Mouse (Mus musculus) kidney, adult 11 months (tissue): ENCODE measurements at regions not wholly inside any gene's neighbourhood (a gene's known extent, or its start where the extent isn't known, plus 50 kb on each side); places are given as distances from the start of the nearest gene placed in this dataset.

ENCODE experiments used
- DNase-seq: peaks from one replicate; pipeline ENCODE4 v3.0.0; 2022

DNA sequence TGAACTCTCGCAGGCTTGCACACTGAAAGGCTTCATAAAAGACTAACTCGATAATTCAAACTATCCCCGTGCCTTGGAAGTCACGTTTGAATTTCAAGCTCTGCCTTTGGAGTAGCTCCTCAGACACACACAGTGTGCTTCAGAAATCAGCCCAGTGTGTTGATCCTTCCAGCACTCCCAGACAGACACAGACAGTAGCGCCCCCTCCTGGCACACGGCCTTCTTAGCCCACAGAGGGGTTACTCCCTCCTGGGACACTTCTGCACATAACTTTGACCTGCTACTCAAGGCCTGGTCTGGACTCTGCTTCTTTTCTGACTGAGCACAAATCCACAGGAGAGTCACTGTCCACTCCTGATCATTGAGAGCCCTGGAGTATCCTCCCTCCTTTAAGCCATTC, 182.3 kb upstream of the Spdye4c start:
- DNase-seq = no peak

DNA sequence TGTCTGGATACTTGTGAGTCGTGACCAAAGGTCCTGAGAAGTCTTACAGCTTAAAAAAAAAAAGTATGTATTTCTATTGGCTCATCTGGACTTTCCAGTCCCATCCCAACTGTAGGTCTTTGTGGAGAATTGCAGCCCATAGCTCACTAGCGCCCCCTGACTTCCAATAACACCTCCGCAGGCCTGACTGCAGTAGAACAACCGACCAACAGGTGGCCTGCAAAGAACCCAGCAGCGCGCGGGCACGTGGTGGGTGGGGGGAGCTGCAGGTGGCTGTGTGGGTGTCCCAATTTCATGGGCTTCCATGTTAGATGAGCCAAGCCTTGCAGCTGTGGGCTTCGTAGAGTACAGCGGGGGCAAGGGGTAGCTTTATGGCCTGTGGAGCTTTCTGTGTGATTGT, 178.7 kb upstream of the Spdye4c start:
- peak; percentile 33 for DNase-seq

DNA sequence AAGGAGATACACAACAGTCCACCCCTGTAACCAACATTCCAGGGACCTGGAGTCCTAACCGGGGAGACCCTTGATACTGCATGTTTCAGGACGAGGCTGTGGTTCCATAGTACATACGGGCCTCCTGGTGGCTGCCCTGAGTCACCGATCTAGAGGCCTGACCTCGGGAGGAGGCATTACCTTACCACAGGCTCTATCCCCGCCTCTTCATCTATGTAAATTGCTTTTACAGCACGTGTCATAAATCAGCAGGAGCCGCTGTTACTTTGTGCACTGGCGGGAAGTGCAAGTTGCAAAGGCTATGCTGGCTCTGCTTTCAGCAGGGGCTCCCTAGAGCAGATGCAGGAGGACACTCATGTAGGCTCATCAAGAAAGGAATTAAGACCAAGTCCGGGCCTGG, 178.0 kb upstream of the Spdye4c start:
- DNase-seq = no peak

DNA sequence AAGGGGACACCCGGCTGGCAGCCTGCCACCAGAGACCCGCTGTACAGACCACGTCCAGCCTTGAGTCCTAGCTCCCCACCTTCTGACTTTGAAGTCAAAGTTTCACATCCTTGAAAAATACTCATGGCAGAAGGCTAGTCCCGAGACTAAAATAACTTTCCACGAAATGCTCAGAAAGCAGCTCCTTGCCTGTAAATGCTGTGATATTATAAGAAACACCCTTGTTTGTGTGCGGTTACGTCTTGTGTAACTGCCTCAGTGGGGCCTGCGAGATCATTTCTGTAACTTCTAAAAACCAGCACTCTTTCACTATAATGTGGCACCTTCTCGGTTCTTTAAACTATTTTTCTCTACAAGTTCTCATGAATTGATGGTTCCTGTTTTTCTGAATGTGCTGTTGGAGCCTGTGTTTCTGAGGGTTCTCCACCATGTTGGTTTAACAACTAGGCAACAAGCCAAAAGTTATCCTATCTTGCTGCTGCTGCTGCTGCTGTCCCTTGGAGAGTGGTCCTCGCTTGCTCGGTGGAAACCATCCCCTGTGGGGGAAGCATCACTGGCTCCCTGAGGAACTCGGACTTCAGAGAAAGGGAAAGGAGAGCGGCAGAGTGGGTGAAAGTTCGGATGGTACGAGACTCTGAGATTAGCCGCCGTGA, 176.3 kb upstream of the Spdye4c start:
- DNase-seq = no peak

DNA sequence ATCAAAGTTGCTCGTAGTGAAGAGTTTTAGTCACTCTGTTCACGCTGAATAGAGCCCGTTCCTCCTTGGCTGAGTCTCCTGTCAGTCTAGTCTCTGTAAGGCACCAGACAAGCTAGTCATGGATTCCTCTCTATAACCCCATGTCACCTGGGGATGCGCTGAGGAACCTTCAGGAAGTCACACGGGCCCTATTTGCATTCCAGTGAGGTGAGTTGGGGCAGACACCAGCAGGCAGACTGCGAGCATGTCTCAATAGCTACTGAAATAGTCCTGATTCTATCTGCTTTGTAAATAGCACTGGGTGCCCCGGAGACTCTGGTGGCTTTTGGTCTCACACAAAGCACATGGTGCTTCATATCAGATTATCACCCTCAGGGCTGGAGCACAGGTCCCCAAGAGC, 174.6 kb upstream of the Spdye4c start:
- no peak for DNase-seq

DNA sequence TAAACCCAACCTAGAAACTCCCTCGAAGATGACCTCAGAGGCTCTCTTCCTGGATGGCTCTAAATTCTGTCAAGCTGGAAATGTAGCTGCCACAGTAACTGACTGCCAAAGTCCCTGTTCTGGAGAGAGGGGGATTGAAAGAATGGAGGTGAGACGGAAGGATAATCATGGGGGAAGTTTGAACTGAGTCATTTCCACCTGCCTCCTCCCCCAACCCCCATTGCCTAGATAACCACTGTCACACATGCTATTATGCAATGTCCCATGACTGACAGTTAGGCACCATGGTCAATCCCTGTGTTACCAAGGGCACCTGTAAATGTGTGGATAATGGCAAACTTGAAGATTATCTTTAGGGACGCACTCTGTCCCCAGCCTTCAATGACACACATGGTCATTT, 172.0 kb upstream of the Spdye4c start:
- no peak for DNase-seq

DNA sequence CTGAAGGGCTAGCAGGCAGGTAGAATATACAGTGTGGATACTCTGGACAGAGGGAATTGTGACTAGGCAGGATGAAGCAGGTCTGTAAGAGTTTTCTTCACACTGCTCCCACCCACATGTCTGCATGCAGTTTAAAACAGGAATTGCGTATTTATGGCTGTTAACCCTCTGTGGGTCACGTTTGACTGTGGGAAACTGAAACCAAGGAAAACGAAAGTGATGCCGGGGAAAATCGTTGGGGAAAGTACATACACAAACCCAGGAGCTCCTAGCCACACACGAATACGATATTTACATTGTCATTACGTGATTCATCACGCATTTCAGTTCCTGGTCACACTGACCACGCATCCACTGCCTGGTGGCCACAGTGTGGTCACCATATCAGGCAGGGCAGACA, 170.6 kb upstream of the Spdye4c start:
- no peak for DNase-seq

DNA sequence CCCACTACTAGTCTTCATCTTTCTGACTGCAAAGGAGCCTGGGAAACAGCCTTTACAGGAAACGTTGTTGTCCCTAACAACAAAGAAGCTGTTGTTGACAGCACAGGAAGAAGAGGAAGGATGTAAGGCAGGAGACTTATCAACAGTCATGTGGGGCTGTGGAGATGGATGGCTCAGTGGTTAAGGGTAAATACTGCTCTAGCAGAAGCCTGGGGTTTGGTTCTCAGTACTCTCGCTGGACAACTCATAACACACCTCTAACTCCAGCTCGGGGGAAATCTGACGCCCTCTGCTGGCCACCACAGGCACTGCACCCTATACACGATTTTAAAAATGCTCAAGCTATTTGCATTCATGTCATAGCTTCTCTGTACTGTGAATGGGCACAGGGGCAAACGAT, 168.3 kb upstream of the Spdye4c start:
- no peak for DNase-seq

DNA sequence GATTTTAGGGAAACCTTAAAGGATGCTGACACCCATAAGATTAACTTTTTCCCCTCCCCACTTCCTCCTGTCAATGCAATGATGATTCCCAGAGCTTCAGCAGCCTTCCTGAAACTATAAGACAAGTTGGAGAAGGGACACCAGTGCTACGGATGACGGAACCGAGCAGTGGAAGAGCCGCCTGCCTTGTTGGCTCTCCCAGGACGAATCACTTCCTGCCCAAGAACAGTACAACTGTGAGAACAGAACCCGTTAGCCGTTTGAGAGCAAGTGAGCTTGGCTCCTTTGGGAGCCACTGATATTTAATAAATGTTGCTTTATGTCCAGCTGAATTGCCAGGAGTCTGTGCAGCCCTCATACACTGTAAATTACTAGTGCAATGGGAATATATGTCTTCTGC, 166.8 kb upstream of the Spdye4c start:
- no peak for DNase-seq

DNA sequence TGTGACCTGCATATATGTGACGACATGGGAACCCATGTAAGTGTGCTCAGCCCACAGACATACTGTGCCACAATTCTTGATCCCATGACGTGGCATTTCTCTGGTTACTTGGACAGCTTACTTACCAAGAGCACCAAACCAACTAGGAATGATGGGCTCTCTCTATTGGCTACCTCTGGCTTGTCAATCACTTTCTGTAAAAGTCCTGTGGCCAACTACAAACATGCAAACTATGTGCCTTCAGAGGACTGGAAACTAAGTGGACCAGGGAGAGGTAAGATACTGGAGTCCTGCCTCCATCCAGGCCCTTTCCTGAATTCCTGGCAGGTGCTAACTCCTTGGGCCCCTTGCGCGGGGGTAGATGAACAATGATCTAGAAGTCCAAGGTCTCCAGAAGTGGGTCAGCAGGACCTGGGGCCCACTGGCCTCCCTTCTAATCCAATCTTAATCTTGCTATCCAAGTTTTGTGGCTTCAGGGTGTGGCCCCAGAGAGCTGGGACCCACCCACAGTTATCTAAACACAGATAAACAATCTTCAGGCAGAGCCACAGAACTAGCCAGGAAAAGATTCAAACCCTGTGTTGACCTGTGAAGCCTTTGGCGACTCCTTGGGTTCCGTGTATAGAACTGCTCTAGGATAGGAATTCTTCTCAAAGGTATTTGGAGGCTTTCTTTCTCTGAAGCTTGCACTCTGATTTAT, 163.7 kb upstream of the Spdye4c start:
- no peak for DNase-seq

DNA sequence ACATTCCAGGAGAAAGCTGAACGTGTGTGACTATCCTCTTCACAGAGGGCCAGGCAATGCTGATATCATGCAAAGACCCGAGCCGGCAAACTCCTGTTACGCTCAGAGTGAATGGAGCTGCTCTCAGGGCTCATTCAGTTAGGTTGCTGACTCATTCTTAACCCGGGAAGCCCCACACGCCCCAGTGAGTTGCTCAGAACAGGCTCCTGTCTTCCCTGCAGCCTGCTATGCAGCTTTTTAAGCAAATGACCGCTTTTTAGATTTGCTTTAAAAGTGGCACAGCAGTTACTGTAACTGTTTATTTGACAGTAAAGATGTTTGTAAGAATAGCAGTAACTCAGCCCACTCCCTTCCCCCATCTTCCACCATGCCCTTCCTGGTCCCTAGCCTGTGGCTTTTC, 162.9 kb upstream of the Spdye4c start:
- DNase-seq = no peak

DNA sequence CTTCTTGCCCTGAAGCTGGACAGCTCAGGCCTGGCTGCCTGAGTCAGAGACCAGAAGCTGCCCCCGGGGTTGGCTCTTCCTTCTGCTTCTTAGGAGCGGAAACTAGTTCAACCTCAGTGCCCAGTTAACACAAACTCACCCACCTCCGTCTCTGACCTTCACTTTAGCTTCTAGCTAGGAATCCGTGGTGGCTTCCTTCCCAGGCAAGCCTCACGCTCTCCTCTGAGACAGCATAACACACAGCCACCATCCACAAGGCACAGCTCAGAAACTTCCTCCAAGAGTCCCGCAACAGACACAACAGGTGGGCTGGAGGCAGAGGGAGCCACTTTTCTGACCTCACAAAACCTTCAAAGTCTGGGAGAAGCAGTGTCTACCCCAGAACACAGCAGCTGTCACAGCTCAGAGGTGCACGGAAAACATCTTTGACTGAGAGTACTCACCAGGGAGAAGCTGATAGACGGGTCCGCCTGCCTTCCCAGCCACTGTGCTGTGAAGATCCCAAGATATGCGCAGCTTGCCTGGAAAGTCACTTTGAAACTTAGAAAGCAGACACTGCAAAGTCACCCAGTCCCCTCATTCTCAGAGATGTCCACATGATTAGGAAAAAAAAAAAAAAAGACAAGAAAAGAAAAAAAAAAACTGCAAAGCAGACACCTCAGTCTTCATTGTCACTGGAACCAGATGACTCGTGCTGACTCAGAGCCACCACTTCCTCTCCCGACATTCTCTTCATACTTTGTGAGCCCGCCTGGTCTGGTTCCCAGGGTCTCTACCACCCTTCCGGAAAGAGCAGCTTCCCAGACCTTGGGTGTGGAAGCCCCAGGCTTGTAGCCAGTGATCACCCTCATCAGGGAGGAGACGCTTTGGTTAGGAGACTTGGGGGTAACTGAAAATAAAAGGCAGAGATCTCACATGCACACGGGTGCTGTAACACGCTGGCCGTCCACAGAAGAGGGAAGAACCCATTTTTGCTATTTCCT, 162.1 kb upstream of the Spdye4c start:
- peak; percentile 57 for DNase-seq

DNA sequence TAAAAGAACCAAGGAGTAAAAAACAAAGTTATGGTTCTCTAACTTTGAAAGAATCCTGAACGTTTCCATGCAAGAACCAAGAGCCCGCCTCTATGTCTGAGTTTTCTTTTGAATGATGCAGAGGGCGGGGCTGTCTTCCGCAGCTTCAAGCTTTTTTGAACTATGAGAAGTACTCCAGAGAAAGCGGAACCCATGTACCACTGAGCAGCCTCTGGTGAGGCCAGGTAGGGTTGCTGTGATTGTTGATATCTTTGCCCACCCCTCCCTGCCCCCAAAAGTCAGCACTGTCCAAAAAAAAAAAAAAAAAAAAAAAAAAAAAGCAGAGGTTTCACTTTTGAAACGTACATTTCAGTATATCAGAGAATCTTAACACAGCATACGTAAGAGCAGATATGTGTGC, 161.2 kb upstream of the Spdye4c start:
- no peak for DNase-seq

DNA sequence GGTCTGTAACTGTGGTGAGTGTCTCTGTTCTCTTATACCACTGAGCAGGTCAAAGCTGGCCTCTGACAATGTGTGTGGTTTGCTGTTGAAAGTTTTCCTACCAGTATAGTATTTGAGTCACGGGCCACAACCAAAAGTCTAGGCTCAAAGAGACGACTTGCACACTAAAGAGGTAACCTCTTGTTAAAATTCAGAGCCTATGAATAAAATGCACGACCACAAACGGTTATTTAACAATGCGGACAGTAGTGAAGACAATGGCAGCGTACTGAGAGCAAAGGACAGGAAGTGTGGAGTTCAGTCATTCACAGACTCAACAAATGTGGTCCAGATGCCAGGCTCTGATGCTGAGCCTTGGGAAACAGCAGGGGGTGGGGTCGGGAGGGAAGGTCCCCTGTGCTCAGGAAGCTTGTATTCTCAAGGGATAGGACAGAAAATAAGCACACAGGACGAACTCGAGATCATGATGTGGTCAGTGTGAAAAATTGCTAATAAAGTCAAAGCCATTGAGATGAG, 160.2 kb upstream of the Spdye4c start:
- DNase-seq = no peak

DNA sequence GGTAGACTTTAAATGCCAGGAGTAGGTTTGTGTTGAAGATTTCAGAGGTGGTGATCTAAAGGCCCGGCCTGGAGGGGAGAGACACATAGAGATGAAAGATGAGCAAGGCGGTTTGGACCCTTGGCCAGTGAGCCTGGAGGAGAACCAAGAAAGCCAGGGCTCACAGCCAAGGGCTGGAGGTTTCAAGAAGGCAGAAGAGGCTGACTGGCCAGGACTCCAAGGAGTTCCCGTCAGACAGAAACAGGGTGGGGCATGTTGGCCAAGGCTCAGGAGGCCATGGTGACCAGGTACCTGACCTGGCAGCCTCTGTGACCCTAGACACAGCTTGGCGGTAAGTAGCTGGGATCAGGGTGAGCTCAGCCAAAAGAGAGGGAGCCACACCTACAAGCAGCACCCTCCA, 159.3 kb upstream of the Spdye4c start:
- peak; percentile 15 for DNase-seq

DNA sequence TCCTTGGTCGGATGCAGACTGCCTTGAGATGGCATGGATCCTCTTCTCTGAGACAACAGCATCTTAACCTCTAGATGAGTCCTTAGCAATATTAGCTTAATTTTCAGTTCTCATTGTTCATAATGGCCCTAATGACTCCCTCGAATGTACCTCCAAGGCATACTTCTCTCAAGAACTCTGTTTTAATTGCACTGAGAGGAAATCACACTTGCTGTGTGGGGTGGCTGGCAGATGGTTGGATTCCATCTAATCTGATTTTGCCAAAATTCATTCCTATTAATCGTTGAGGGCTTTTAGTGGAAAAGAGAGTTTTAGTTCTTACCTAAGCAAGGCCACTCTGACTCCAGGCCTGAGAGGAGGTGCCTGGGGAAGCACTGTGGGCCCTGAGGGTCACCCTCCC, 158.3 kb upstream of the Spdye4c start:
- no peak for DNase-seq

DNA sequence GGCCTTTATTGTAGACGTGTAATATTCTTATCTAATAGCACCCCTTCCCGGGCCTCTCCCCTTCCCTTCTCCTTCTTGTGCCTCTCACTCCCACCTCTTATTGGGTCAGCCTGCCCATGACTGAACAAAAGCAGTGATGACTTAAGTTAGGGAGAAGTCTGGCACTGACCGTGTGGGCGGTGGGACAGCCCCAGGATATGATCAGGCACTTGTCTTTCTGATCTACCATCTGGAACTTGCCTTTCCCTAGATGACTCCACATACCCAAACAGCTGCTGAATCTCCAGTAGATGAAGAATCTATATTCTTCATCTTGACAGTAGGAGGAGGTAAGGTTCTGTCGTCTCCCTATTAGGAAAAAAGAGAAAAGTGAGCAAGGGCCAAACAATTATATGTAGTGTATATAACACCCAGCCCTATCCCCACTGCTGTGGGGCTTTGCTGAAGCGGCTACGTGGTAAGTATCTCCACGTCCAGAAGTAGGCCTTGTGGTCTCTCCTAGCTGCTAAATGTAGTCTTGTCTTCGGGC, 157.4 kb upstream of the Spdye4c start:
- no peak for DNase-seq

DNA sequence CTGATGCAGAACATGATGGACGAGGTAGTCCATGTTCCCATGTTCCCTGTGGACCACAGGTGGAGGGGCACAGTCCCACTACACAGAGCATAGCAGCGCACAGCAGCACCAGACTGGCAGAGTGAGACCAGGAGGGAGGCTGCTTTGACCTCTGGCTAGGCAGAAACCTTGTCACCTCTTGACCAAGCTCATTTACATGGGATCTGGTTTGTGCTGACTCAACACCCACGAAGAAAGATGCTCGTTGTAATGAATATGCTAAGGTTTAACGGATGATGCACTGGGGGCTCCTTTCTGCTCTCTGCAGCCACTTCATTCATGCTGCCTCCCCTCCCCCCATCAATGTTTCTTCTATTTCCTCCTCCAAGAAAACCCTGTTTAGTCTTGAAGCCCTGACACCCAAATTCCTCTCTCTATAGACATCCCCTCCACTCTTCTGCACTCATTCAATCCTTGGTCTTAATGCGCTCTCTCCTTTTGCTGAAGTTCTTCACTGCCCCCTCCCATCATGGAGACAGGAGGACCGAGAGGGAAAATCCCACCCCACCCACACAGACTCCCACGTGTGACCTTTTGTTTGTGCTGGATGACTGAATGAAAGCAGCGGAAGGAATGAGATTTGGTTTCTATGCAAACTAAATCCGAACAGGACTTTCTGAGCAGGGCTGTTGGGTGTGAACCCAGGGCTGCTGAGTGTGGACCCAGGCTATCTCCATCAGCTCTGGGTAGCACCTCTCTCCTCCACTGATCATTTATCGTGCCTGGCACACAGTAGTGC, 156.6 kb upstream of the Spdye4c start:
- DNase-seq = no peak

DNA sequence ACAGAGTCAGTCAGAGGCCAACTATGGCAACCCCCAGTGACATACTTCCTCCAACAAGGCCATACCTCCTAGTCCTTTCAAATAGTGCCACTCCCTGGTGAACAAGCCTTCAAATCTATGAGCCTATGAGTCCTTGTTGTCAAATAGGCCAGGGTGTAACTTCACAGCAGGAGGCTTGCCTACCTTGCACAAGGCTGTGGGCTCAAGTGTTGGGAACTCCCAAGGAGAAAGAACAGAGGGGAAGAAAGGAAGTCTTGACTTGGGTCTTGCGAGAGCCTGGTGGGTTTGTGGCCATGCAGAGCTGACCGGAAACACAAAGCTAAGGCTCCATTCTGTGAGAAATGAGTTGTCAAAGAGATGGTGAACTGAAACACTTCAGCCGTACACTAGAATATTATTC, 154.6 kb upstream of the Spdye4c start:
- DNase-seq = no peak

DNA sequence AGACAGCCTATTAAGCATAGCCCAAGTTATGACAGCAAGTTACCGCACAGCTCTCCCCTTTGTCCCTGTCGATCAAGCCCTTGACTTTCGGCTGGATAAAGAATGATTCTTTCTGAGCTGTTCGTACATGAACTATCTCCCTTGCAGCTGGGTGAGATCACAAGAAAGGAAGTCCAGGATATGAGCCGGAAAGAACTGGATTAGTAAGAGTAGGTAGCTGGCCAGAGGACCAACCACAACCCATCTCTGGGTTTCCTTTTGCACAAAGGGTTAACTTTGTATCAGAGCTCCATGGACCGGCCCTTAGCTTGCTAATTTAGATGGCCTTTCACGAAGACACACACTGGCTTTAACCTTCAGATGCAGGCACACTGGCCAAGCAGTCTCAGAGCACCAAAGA, 153.3 kb upstream of the Spdye4c start:
- DNase-seq = no peak

DNA sequence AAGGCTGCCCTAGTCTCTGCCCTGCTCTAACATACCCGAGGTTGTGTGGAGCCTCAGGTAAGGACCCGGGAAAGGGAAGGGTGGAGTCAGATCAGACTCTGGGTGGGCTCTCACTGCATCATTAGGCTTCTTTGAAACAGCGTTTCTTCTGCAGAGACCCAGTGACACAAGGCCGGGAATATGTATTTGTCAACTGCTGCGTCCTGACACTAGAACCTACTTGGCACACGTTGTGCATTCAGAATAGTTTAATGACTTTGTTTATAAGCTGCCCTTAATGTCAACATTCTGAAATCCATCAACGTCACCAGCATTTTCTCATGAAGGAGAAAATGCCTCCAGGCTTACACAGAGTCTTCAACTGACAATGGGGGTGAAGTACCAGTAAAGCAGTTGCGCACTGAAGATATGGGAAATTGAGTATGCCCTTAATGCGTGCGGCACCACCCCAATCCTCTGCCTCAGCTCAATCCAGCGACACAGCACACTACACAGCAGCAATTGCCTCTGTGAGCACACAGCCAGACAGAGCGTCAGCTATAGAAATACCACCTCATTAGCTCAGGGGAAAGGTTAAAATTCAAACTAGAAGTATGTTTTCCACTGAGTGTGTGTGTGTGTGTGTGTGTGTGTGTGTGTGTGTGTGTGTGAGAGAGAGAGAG, 152.7 kb upstream of the Spdye4c start:
- no peak for DNase-seq

DNA sequence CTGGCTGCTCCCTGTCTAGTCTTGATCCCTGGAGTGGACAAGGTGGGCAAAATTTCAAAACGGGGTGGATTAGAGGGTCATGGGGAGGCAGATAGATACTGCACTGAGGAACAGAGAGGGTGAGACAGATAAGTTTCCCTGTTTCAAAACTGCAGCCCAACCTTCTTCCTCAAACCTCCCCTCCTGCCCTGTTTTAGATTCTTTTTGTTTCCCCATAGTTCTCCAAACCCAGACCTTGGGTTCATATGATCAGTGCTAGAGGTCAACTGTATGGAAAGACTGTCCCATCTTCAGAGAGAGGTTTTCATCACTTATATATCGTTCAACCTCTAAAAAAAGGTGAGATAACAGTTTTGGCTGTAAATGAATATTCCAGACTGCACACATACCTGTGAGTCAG, 152.1 kb upstream of the Spdye4c start:
- no peak for DNase-seq
